Mouse (Mus musculus): ENCODE measurements around the gene Rbms3. TPM values are rescaled to one million over a fixed set of nuclear protein-coding genes. Genes with fewer than 3 reads are reported as not detected.

Rbms3 gene
- polyA plus RNA-seq, 1 experiment from 2014 or later = 12.2 TPM

- ATAC-seq (replicated peaks; ENCODE audit: low FRiP score) (no peak), DNase-seq (ENCODE audit: low spot score) (no peak)
- no peaks in the 10 kb centered on the region for H3K9me3 ChIP-seq (ENCODE audit: control insufficient read depth, low read length)
- no peak overlapping the region for H3K9ac ChIP-seq (ENCODE audit: low read length)
- WGBS = 100% methylated on average over 1 of the region's 1 CpGs
- H3K4me3 ChIP-seq (ENCODE audit: low read depth, low read length) = no peak overlapping the region
- no peaks in the 10 kb centered on the region for H3K27me3 ChIP-seq (ENCODE audit: control insufficient read depth, insufficient read depth, low read length)
- H3K4me2 ChIP-seq (ENCODE audit: low read depth, low read length, severe bottlenecking) = no peak overlapping the region
- no peaks in the 10 kb centered on the region for H3K4me1 ChIP-seq (replicated peaks; ENCODE audit: control insufficient read depth, insufficient read depth, low read length)
- H3K27ac ChIP-seq (ENCODE audit: low read depth, low read length) = no peak overlapping the region
- H3K36me3 ChIP-seq (ENCODE audit: control insufficient read depth, insufficient read depth, low read length) = no peaks in the 10 kb centered on the region
These were observed 570.1 kb downstream of the Rbms3 start for GRCm38 (mm10) chr9:117059586-117059985.

- ATAC-seq (replicated peaks; ENCODE audit: low FRiP score) = no peak
- DNase-seq (ENCODE audit: low spot score) = no peak
- Histone ChIP-seq H3K9ac (ENCODE audit: low read length) (no peak overlapping the region), H3K4me3 (ENCODE audit: low read depth, low read length) (no peak overlapping the region), H3K27me3 (ENCODE audit: control insufficient read depth, insufficient read depth, low read length) (no peaks in the 10 kb centered on the region), H3K4me2 (ENCODE audit: low read depth, low read length, severe bottlenecking) (no peak overlapping the region), H3K36me3 (ENCODE audit: control insufficient read depth, insufficient read depth, low read length) (no peaks in the 10 kb centered on the region), H3K27ac (ENCODE audit: low read depth, low read length) (no peak overlapping the region), H3K4me1 (replicated peaks; ENCODE audit: control insufficient read depth, insufficient read depth, low read length) (no peaks in the 10 kb centered on the region), H3K9me3 (ENCODE audit: control insufficient read depth, low read length) (no peaks in the 10 kb centered on the region)
- 91% methylated on average over 6 of the region's 6 CpGs for WGBS
These were observed 570.6 kb downstream of the Rbms3 start for GRCm38 (mm10) chr9:117059135-117059534.

GRCm38 (mm10) chr9:117051935-117052334 is 577.8 kb downstream of the Rbms3 start:
- no peak for DNase-seq (ENCODE audit: low spot score)
- Histone ChIP-seq H3K36me3 (ENCODE audit: control insufficient read depth, insufficient read depth, low read length) (no peaks in the 10 kb centered on the region), H3K9me3 (ENCODE audit: control insufficient read depth, low read length) (no peaks in the 10 kb centered on the region), H3K9ac (ENCODE audit: low read length) (no peak overlapping the region), H3K27me3 (ENCODE audit: control insufficient read depth, insufficient read depth, low read length) (no peaks in the 10 kb centered on the region), H3K4me3 (ENCODE audit: low read depth, low read length) (no peak overlapping the region), H3K4me2 (ENCODE audit: low read depth, low read length, severe bottlenecking) (no peak overlapping the region), H3K4me1 (replicated peaks; ENCODE audit: control insufficient read depth, insufficient read depth, low read length) (no peaks in the 10 kb centered on the region), H3K27ac (ENCODE audit: low read depth, low read length) (no peak overlapping the region)
- WGBS = 94% methylated on average over 2 of the region's 2 CpGs
- no peak for ATAC-seq (replicated peaks; ENCODE audit: low FRiP score)

- DNase-seq (ENCODE audit: low spot score) = no peak
- Histone ChIP-seq H3K4me1 (replicated peaks; ENCODE audit: control insufficient read depth, insufficient read depth, low read length) (no peaks in the 10 kb centered on the region), H3K9me3 (ENCODE audit: control insufficient read depth, low read length) (no peaks in the 10 kb centered on the region), H3K4me3 (ENCODE audit: low read depth, low read length) (no peak overlapping the region), H3K36me3 (ENCODE audit: control insufficient read depth, insufficient read depth, low read length) (no peaks in the 10 kb centered on the region), H3K27me3 (ENCODE audit: control insufficient read depth, insufficient read depth, low read length) (no peaks in the 10 kb centered on the region), H3K4me2 (ENCODE audit: low read depth, low read length, severe bottlenecking) (no peak overlapping the region), H3K9ac (ENCODE audit: low read length) (no peak overlapping the region), H3K27ac (ENCODE audit: low read depth, low read length) (no peak overlapping the region)
- WGBS = 93% methylated on average over 1 of the region's 1 CpGs
- ATAC-seq (replicated peaks; ENCODE audit: low FRiP score) = no peak
These were observed 581.1 kb downstream of the Rbms3 start for GRCm38 (mm10) chr9:117048641-117049040.

- Histone ChIP-seq H3K4me2 (ENCODE audit: low read depth, low read length, severe bottlenecking) (no peak overlapping the region), H3K36me3 (ENCODE audit: control insufficient read depth, insufficient read depth, low read length) (no peaks in the 10 kb centered on the region), H3K4me3 (ENCODE audit: low read depth, low read length) (no peak overlapping the region), H3K9ac (ENCODE audit: low read length) (no peak overlapping the region), H3K27me3 (ENCODE audit: control insufficient read depth, insufficient read depth, low read length) (no peaks in the 10 kb centered on the region), H3K27ac (ENCODE audit: low read depth, low read length) (no peak overlapping the region), H3K9me3 (ENCODE audit: control insufficient read depth, low read length) (no peaks in the 10 kb centered on the region), H3K4me1 (replicated peaks; ENCODE audit: control insufficient read depth, insufficient read depth, low read length) (no peaks in the 10 kb centered on the region)
- 65% methylated on average over 2 of the region's 2 CpGs for WGBS
- ATAC-seq (replicated peaks; ENCODE audit: low FRiP score) = no peak
- no peak for DNase-seq (ENCODE audit: low spot score)
These were observed 587.7 kb downstream of the Rbms3 start for GRCm38 (mm10) chr9:117041993-117042366.

GRCm38 (mm10) chr9:117041291-117041992 is 588.3 kb downstream of the Rbms3 start:
- no peaks in the 10 kb centered on the region for H3K27me3 ChIP-seq (ENCODE audit: control insufficient read depth, insufficient read depth, low read length)
- no peak for ATAC-seq (replicated peaks; ENCODE audit: low FRiP score)
- no peaks in the 10 kb centered on the region for H3K4me1 ChIP-seq (replicated peaks; ENCODE audit: control insufficient read depth, insufficient read depth, low read length)
- H3K9me3 ChIP-seq (ENCODE audit: control insufficient read depth, low read length) = no peaks in the 10 kb centered on the region
- H3K4me2 ChIP-seq (ENCODE audit: low read depth, low read length, severe bottlenecking) = no peak overlapping the region
- H3K9ac ChIP-seq (ENCODE audit: low read length) = no peak overlapping the region
- DNase-seq (ENCODE audit: low spot score) = no peak
- no peak overlapping the region for H3K4me3 ChIP-seq (ENCODE audit: low read depth, low read length)
- no peak overlapping the region for H3K27ac ChIP-seq (ENCODE audit: low read depth, low read length)
- no peaks in the 10 kb centered on the region for H3K36me3 ChIP-seq (ENCODE audit: control insufficient read depth, insufficient read depth, low read length)

GRCm38 (mm10) chr9:117039941-117040453 is 589.7 kb downstream of the Rbms3 start:
- WGBS = 78% methylated on average over 6 of the region's 6 CpGs
- Histone ChIP-seq H3K4me3 (ENCODE audit: low read depth, low read length) (no peak overlapping the region), H3K27me3 (ENCODE audit: control insufficient read depth, insufficient read depth, low read length) (no peaks in the 10 kb centered on the region), H3K36me3 (ENCODE audit: control insufficient read depth, insufficient read depth, low read length) (no peaks in the 10 kb centered on the region), H3K4me2 (ENCODE audit: low read depth, low read length, severe bottlenecking) (no peak overlapping the region), H3K4me1 (replicated peaks; ENCODE audit: control insufficient read depth, insufficient read depth, low read length) (no peaks in the 10 kb centered on the region), H3K9ac (ENCODE audit: low read length) (no peak overlapping the region), H3K9me3 (ENCODE audit: control insufficient read depth, low read length) (no peaks in the 10 kb centered on the region), H3K27ac (ENCODE audit: low read depth, low read length) (no peak overlapping the region)
- no peak for DNase-seq (ENCODE audit: low spot score)
- ATAC-seq (replicated peaks; ENCODE audit: low FRiP score) = no peak

GRCm38 (mm10) chr9:117032690-117033089 is 597.0 kb downstream of the Rbms3 start:
- no peaks in the 10 kb centered on the region for H3K4me1 ChIP-seq (replicated peaks; ENCODE audit: control insufficient read depth, insufficient read depth, low read length)
- H3K9ac ChIP-seq (ENCODE audit: low read length) = no peak overlapping the region
- no peak for DNase-seq (ENCODE audit: low spot score)
- no peaks in the 10 kb centered on the region for H3K27me3 ChIP-seq (ENCODE audit: control insufficient read depth, insufficient read depth, low read length)
- no peaks in the 10 kb centered on the region for H3K9me3 ChIP-seq (ENCODE audit: control insufficient read depth, low read length)
- no peak for ATAC-seq (replicated peaks; ENCODE audit: low FRiP score)
- no peak overlapping the region for H3K4me3 ChIP-seq (ENCODE audit: low read depth, low read length)
- no peak overlapping the region for H3K27ac ChIP-seq (ENCODE audit: low read depth, low read length)
- H3K36me3 ChIP-seq (ENCODE audit: control insufficient read depth, insufficient read depth, low read length) = no peaks in the 10 kb centered on the region
- 81% methylated on average over 1 of the region's 1 CpGs for WGBS
- H3K4me2 ChIP-seq (ENCODE audit: low read depth, low read length, severe bottlenecking) = no peak overlapping the region

GRCm38 (mm10) chr9:117031237-117031636 is 598.5 kb downstream of the Rbms3 start:
- Histone ChIP-seq H3K27ac (ENCODE audit: low read depth, low read length) (no peak overlapping the region), H3K9ac (ENCODE audit: low read length) (no peak overlapping the region), H3K27me3 (ENCODE audit: control insufficient read depth, insufficient read depth, low read length) (no peaks in the 10 kb centered on the region), H3K4me1 (replicated peaks; ENCODE audit: control insufficient read depth, insufficient read depth, low read length) (no peaks in the 10 kb centered on the region), H3K36me3 (ENCODE audit: control insufficient read depth, insufficient read depth, low read length) (no peaks in the 10 kb centered on the region), H3K9me3 (ENCODE audit: control insufficient read depth, low read length) (no peaks in the 10 kb centered on the region), H3K4me2 (ENCODE audit: low read depth, low read length, severe bottlenecking) (no peak overlapping the region), H3K4me3 (ENCODE audit: low read depth, low read length) (no peak overlapping the region)
- 79% methylated on average over 11 of the region's 11 CpGs for WGBS
- ATAC-seq (replicated peaks; ENCODE audit: low FRiP score) (no peak), DNase-seq (ENCODE audit: low spot score) (no peak)
